Mouse (Mus musculus) limb, embryonic 15.5 days (tissue): ENCODE data around the gene Upf2. TPM values are rescaled to one million over a fixed set of nuclear protein-coding genes. Genes with fewer than 3 reads are reported as not detected.
A peak's percentile ranks its signal among the peaks of the same experiment; 100 is the strongest.

ENCODE experiments used
- ATAC-seq: fragments of 200-750 bp; cut with Nextera tagmentation; 2 replicates; pipeline ENCODE4 v1.8.0; 2017; ENCODE audit warnings: low read depth, moderate TSS enrichment; ENCODE audit not compliant: insufficient number of reproducible peaks, low FRiP score, low TSS enrichment
- H3K27ac ChIP-seq: fragments of 300-500 bp; sonication (generic); 2 replicates; pipeline ENCODE4 v1.5.1; 2015; ENCODE audit warnings: moderate library complexity, mild to moderate bottlenecking, inconsistent platforms
- H3K27me3 ChIP-seq: fragments of 300-500 bp; sonication (generic); 2 replicates; pipeline ENCODE4 v1.6.1; 2015; ENCODE audit warnings: inconsistent platforms
- H3K36me3 ChIP-seq: fragments of 300-500 bp; sonication (generic); 2 replicates; pipeline ENCODE4 v1.6.1; 2015; ENCODE audit warnings: inconsistent platforms
- H3K4me1 ChIP-seq: fragments of 300-500 bp; sonication (generic); 2 replicates; pipeline ENCODE4 v1.6.1; 2015; ENCODE audit warnings: inconsistent platforms
- H3K4me2 ChIP-seq: fragments of 300-500 bp; sonication (generic); 2 replicates; pipeline ENCODE4 v1.6.1; 2015; ENCODE audit warnings: mild to moderate bottlenecking, inconsistent platforms
- H3K4me3 ChIP-seq: fragments of 300-500 bp; sonication (generic); 2 replicates; pipeline ENCODE4 v1.5.1; 2015; ENCODE audit warnings: mild to moderate bottlenecking, inconsistent platforms
- H3K9ac ChIP-seq: fragments of 300-500 bp; sonication (generic); 2 replicates; pipeline ENCODE4 v1.6.1; 2015; ENCODE audit warnings: inconsistent platforms
- H3K9me3 ChIP-seq: fragments of 300-500 bp; sonication (generic); 2 replicates; pipeline ENCODE4 v1.6.1; 2016; ENCODE audit warnings: inconsistent platforms
- WGBS: fragments of 180-500 bp; shearing (Covaris S2); methylation state at CpG from one replicate; pipeline ENCODE4 v1.1.7; 2015; 5-methylcytosine and 5-hydroxymethylcytosine counted together
- polyA plus RNA-seq: library from polyadenylated mRNA; unstranded; fragments of >200 nt; fragmentation: Nextera tagmentation; extraction: Ambion mirVana; gene quantifications from 2 replicates; pipeline ENCODE4 v1.2.1, GENCODE M21; 2015

The Upf2 gene
- polyA plus RNA-seq, 1 experiment from 2014 or later, result 10.1 TPM

GRCm38 (mm10) chr2:6100027-6100749 lies 148.9 kb downstream of the Upf2 start:
- Histone ChIP-seq H3K4me1 (peaks cover 27% of the 10 kb centered on the region), H3K36me3 (no peaks in the 10 kb centered on the region), H3K9ac (peak overlapping the region; percentile 40), H3K4me2 (peak overlapping the region; percentile 87), H3K27ac (no peak overlapping the region), H3K4me3 (peak overlapping the region; percentile 44), H3K27me3 (peaks cover 26% of the 10 kb centered on the region), H3K9me3 (no peaks in the 10 kb centered on the region)
- 6% methylated on average over 51 of the region's 51 CpGs for WGBS
- ATAC-seq, result peak; percentile 67; the same call in 1 of the 2 replicates

GRCm38 (mm10) chr2:6100755-6101154 lies 149.5 kb downstream of the Upf2 start:
- Histone ChIP-seq H3K4me3 (peak overlapping the region; percentile 44), H3K9me3 (no peaks in the 10 kb centered on the region), H3K4me1 (peaks cover 27% of the 10 kb centered on the region), H3K27me3 (peaks cover 26% of the 10 kb centered on the region), H3K27ac (no peak overlapping the region), H3K9ac (peak overlapping the region; percentile 40; the same call in 1 of the 2 replicates), H3K4me2 (peak overlapping the region; percentile 87), H3K36me3 (no peaks in the 10 kb centered on the region)
- 44% methylated on average over 20 of the region's 20 CpGs for WGBS
- ATAC-seq, result no peak

GRCm38 (mm10) chr2:6105437-6105836 lies 154.2 kb downstream of the Upf2 start:
- no peak overlapping the region for H3K9ac ChIP-seq
- no peaks in the 10 kb centered on the region for H3K9me3 ChIP-seq
- H3K27ac ChIP-seq, result no peak overlapping the region
- H3K4me1 ChIP-seq, result peaks cover 7% of the 10 kb centered on the region
- WGBS, result 90% methylated on average over 2 of the region's 2 CpGs
- ATAC-seq, result no peak
- H3K4me3 ChIP-seq, result no peak overlapping the region
- peaks cover 19% of the 10 kb centered on the region for H3K27me3 ChIP-seq
- H3K36me3 ChIP-seq, result no peaks in the 10 kb centered on the region
- H3K4me2 ChIP-seq, result no peak overlapping the region

Other genes with a start within 250 kb of the Upf2 start
- gene Camk1d, start 237.0 kb upstream of the Upf2 start, polyA plus RNA-seq, result 8.4 and 9.0 TPM in 2 replicates
- 66.3 and 67.1 TPM in 2 replicates for gene Nudt5, start 106.5 kb upstream of the Upf2 start, polyA plus RNA-seq
- gene Cdc123, start 106.3 kb upstream of the Upf2 start, polyA plus RNA-seq, result 299 and 323 TPM in 2 replicates
- gene Gm13199, start 88.5 kb upstream of the Upf2 start, polyA plus RNA-seq, result 1.4 and 1.5 TPM in 2 replicates
- gene Sec61a2, start 56.0 kb upstream of the Upf2 start, polyA plus RNA-seq, result 75.9 and 80.5 TPM in 2 replicates
- 2.8 and 3.2 TPM in 2 replicates for gene Dhtkd1, start 8.7 kb upstream of the Upf2 start, polyA plus RNA-seq
- 17.5 and 18.5 TPM in 2 replicates for gene Proser2, start 178.7 kb downstream of the Upf2 start, polyA plus RNA-seq